Mouse (Mus musculus): Measurements from ENCODE around the gene Ltbp1. TPM values are rescaled to one million over a fixed set of nuclear protein-coding genes. Genes with fewer than 3 reads are reported as not detected.
A peak's percentile ranks its signal among the peaks of the same experiment; 100 is the strongest.

Gene Ltbp1
- total RNA-seq, 1 experiment from 2014 or later, result 11.0 TPM

GRCm38 (mm10) chr17:75238655-75239054 is 233.3 kb downstream of the Ltbp1 start:
- DNase-seq, result no peak

GRCm38 (mm10) chr17:75239545-75239944 is 234.2 kb downstream of the Ltbp1 start:
- no peak for DNase-seq

GRCm38 (mm10) chr17:75242086-75242485 is 236.7 kb downstream of the Ltbp1 start:
- DNase-seq, result no peak

GRCm38 (mm10) chr17:75243221-75243620 is 237.9 kb downstream of the Ltbp1 start:
- DNase-seq, result no peak

- no peak for DNase-seq
Measured at GRCm38 (mm10) chr17:75244148-75244547, 238.8 kb downstream of the Ltbp1 start.

- DNase-seq, result no peak
Measured at GRCm38 (mm10) chr17:75245085-75245484, 239.7 kb downstream of the Ltbp1 start.

- no peak for DNase-seq
Measured at GRCm38 (mm10) chr17:75248632-75249031, 243.3 kb downstream of the Ltbp1 start.

- no peak for DNase-seq
Measured at GRCm38 (mm10) chr17:75250571-75250970, 245.2 kb downstream of the Ltbp1 start.

- no peak for DNase-seq
Measured at GRCm38 (mm10) chr17:75251094-75251493, 245.7 kb downstream of the Ltbp1 start.

- no peak for DNase-seq
Measured at GRCm38 (mm10) chr17:75252540-75252939, 247.2 kb downstream of the Ltbp1 start.

- DNase-seq, result no peak
Measured at GRCm38 (mm10) chr17:75254909-75255308, 249.5 kb downstream of the Ltbp1 start.

GRCm38 (mm10) chr17:75255967-75256366 is 250.6 kb downstream of the Ltbp1 start:
- DNase-seq, result no peak

- no peak for DNase-seq
Measured at GRCm38 (mm10) chr17:75258427-75258826, 253.1 kb downstream of the Ltbp1 start.

GRCm38 (mm10) chr17:75263336-75263990 is 258.1 kb downstream of the Ltbp1 start:
- DNase-seq, result no peak

- DNase-seq, result no peak
Measured at GRCm38 (mm10) chr17:75268506-75268905, 263.1 kb downstream of the Ltbp1 start.

- no peak for DNase-seq
Measured at GRCm38 (mm10) chr17:75272446-75272845, 267.1 kb downstream of the Ltbp1 start.

- DNase-seq, result no peak
Measured at GRCm38 (mm10) chr17:75273272-75273671, 267.9 kb downstream of the Ltbp1 start.

GRCm38 (mm10) chr17:75275302-75275701 is 269.9 kb downstream of the Ltbp1 start:
- DNase-seq, result no peak

- no peak for DNase-seq
Measured at GRCm38 (mm10) chr17:75278106-75278505, 272.7 kb downstream of the Ltbp1 start.

- no peak for DNase-seq
Measured at GRCm38 (mm10) chr17:75278561-75278960, 273.2 kb downstream of the Ltbp1 start.

GRCm38 (mm10) chr17:75281345-75281744 is 276.0 kb downstream of the Ltbp1 start:
- no peak for DNase-seq

- no peak for DNase-seq
Measured at GRCm38 (mm10) chr17:75284876-75285708, 279.7 kb downstream of the Ltbp1 start.

- DNase-seq, result no peak
Measured at GRCm38 (mm10) chr17:75292986-75293385, 287.6 kb downstream of the Ltbp1 start.

- DNase-seq, result peak; percentile 4
Measured at GRCm38 (mm10) chr17:75293725-75294124, 288.4 kb downstream of the Ltbp1 start.
